In genomic region chr9:118791231-118791630, GRCm38 (mm10) we compare ENCODE assay signal across 26 mouse cellular contexts.
DNase-seq lines count a peak whose midpoint lies in the region; ATAC-seq and TF ChIP-seq lines count a peak whose summit lies in the region.
"Had no signal": no experiment of that assay in that cellular context is flagged by ENCODE, and none has a peak within 500 bp of the region (broad histone marks: within the 10 kb centered on the region; RNA-seq: fewer than 3 reads in every experiment).

No protein-coding gene starts in this region.

- peak; percentile 74 for DNase-seq in midbrain, embryonic 14.5 days
- DNase-seq in midbrain, embryonic 10.5 days (ENCODE audit: low spot score) = no peak
- peak; percentile 73 for DNase-seq in midbrain, postnatal 0 days (ENCODE audit: low spot score)
- DNase-seq in urinary bladder, postnatal 4 days (ENCODE audit: low spot score in 2 of 2) = no peak
- DNase-seq in kidney, postnatal 25 days = no peak
- no peak for DNase-seq in urinary bladder, postnatal 36 days (ENCODE audit: low spot score in 2 of 2)
- DNase-seq: adrenal gland, adult 2 months; cerebellum, adult 9-11 months; gastrocnemius, postnatal 25 days; heart, adult 2 months; heart, postnatal 4 days; layer of hippocampus, postnatal 36 days; lung, postnatal 4 days; right cerebral cortex, postnatal 25 days; thymus, adult 18-20 months; thymus, postnatal 4 days had no signal

- H3K4me1 ChIP-seq in midbrain, embryonic 14.5 days (ENCODE audit: control insufficient read depth, insufficient read depth, low read length) = no peaks in the 10 kb centered on the region
- peaks cover 18% of the 10 kb centered on the region for H3K4me1 ChIP-seq in midbrain, embryonic 10.5 days
- peaks cover 17% of the 10 kb centered on the region for H3K4me1 ChIP-seq in hindbrain, embryonic 13.5 days (replicated peaks)
- peaks cover 7% of the 10 kb centered on the region; the same call in 1 of the 2 replicates for H3K4me1 ChIP-seq in midbrain, postnatal 0 days (ENCODE audit: insufficient read depth, low read length)

- H3K4me2 ChIP-seq in midbrain, embryonic 14.5 days (ENCODE audit: low read length) = no peak overlapping the region
- H3K4me2 ChIP-seq in hindbrain, embryonic 13.5 days = no peak overlapping the region
- no peak overlapping the region for H3K4me2 ChIP-seq in midbrain, postnatal 0 days (ENCODE audit: low read depth, low read length, poor library complexity, severe bottlenecking)
- H3K4me2 ChIP-seq: embryonic facial prominence, embryonic 13.5 days; kidney, embryonic 15.5 days; limb, embryonic 13.5 days; lung, embryonic 15.5 days; midbrain, embryonic 12.5 days; stomach, embryonic 15.5 days had no signal

- no peak overlapping the region for H3K4me3 ChIP-seq in midbrain, embryonic 14.5 days (replicated peaks; ENCODE audit: low read depth, low read length)
- H3K4me3 ChIP-seq in midbrain, embryonic 10.5 days = no peak overlapping the region
- H3K4me3 ChIP-seq in hindbrain, embryonic 13.5 days = no peak overlapping the region
- H3K4me3 ChIP-seq in midbrain, postnatal 0 days (ENCODE audit: low read depth, low read length) = no peak overlapping the region
- H3K4me3 ChIP-seq: embryonic facial prominence, embryonic 13.5 days; heart, adult 2 months; kidney, embryonic 15.5 days; layer of hippocampus, adult 2 months; limb, embryonic 13.5 days; lung, embryonic 15.5 days; midbrain, embryonic 12.5 days; stomach, embryonic 15.5 days had no signal

- H3K9ac ChIP-seq in midbrain, embryonic 14.5 days (replicated peaks; ENCODE audit: low read length) = no peak overlapping the region
- H3K9ac ChIP-seq in hindbrain, embryonic 13.5 days = no peak overlapping the region
- H3K9ac ChIP-seq in midbrain, postnatal 0 days (replicated peaks; ENCODE audit: low read length, poor library complexity, severe bottlenecking) = no peak overlapping the region
- H3K9ac ChIP-seq: embryonic facial prominence, embryonic 13.5 days; kidney, embryonic 15.5 days; limb, embryonic 13.5 days; liver, embryonic 14.5 days; lung, embryonic 15.5 days; midbrain, embryonic 12.5 days; stomach, embryonic 15.5 days had no signal

- no peak for TF ChIP-seq CTCF in midbrain, postnatal 0 days (IDR thresholded peaks at IDR 0.05)

- H3K27me3 ChIP-seq in midbrain, embryonic 14.5 days (ENCODE audit: control insufficient read depth, insufficient read depth, low read length) = no peaks in the 10 kb centered on the region
- H3K27me3 ChIP-seq in midbrain, embryonic 10.5 days (ENCODE audit: low read depth, poor library complexity, severe bottlenecking) = no peaks in the 10 kb centered on the region
- no peaks in the 10 kb centered on the region for H3K27me3 ChIP-seq in hindbrain, embryonic 13.5 days
- no peaks in the 10 kb centered on the region for H3K27me3 ChIP-seq in midbrain, postnatal 0 days (ENCODE audit: insufficient read depth, low read length)
- H3K27me3 ChIP-seq: embryonic facial prominence, embryonic 13.5 days; kidney, embryonic 15.5 days; limb, embryonic 13.5 days; lung, embryonic 15.5 days; midbrain, embryonic 12.5 days; stomach, embryonic 15.5 days had no signal

- no peaks in the 10 kb centered on the region for H3K36me3 ChIP-seq in midbrain, embryonic 14.5 days (ENCODE audit: control insufficient read depth, insufficient read depth, low read length)
- H3K36me3 ChIP-seq in midbrain, embryonic 10.5 days = no peaks in the 10 kb centered on the region
- H3K36me3 ChIP-seq in hindbrain, embryonic 13.5 days = no peaks in the 10 kb centered on the region
- H3K36me3 ChIP-seq in midbrain, postnatal 0 days (ENCODE audit: insufficient read depth, low read length) = no peaks in the 10 kb centered on the region
- H3K36me3 ChIP-seq: embryonic facial prominence, embryonic 13.5 days; limb, embryonic 13.5 days; lung, embryonic 15.5 days; midbrain, embryonic 12.5 days; stomach, embryonic 15.5 days had no signal

- H3K27ac ChIP-seq in midbrain, embryonic 14.5 days (replicated peaks; ENCODE audit: low read depth, low read length) = no peak overlapping the region
- no peak overlapping the region for H3K27ac ChIP-seq in midbrain, embryonic 10.5 days (replicated peaks)
- H3K27ac ChIP-seq in hindbrain, embryonic 13.5 days = peak overlapping the region; percentile 55
- H3K27ac ChIP-seq in midbrain, postnatal 0 days (ENCODE audit: low read depth, low read length) = 0 out of 2 replicates have a peak overlapping the region, but pooled peaks have one; percentile 32
- H3K27ac ChIP-seq: embryonic facial prominence, embryonic 13.5 days; heart, adult 2 months; kidney, embryonic 15.5 days; layer of hippocampus, adult 2 months; limb, embryonic 13.5 days; liver, embryonic 14.5 days; lung, embryonic 15.5 days; midbrain, embryonic 12.5 days; stomach, embryonic 15.5 days had no signal

- H3K9me3 ChIP-seq in midbrain, embryonic 14.5 days (ENCODE audit: control insufficient read depth, low read length) = no peaks in the 10 kb centered on the region
- H3K9me3 ChIP-seq in midbrain, embryonic 10.5 days (replicated peaks) = no peaks in the 10 kb centered on the region
- H3K9me3 ChIP-seq in hindbrain, embryonic 13.5 days = no peaks in the 10 kb centered on the region
- no peaks in the 10 kb centered on the region for H3K9me3 ChIP-seq in midbrain, postnatal 0 days (ENCODE audit: low read length)
- H3K9me3 ChIP-seq: embryonic facial prominence, embryonic 13.5 days; kidney, embryonic 15.5 days; limb, embryonic 13.5 days; lung, embryonic 15.5 days; midbrain, embryonic 12.5 days; stomach, embryonic 15.5 days had no signal

- WGBS in midbrain, embryonic 14.5 days = 46% methylated on average over 3 of the region's 3 CpGs
- 75% methylated on average over 3 of the region's 3 CpGs for WGBS in midbrain, embryonic 10.5 days
- WGBS in hindbrain, embryonic 13.5 days = 40% methylated on average over 3 of the region's 3 CpGs
- 38% methylated on average over 3 of the region's 3 CpGs for WGBS in midbrain, postnatal 0 days

- ATAC-seq in midbrain, embryonic 14.5 days (ENCODE audit: low FRiP score, low TSS enrichment) = no peak
- peak; percentile 69 for ATAC-seq in hindbrain, embryonic 13.5 days (ENCODE audit: low FRiP score)
- no peak; the same call in 1 of the 2 replicates for ATAC-seq in midbrain, postnatal 0 days (ENCODE audit: low FRiP score)
- ATAC-seq: intestine, embryonic 16.5 days had no signal

Comparison
In these comparisons a context has a peak if more than half of its experiments do, and no peak if none do; other contexts are left out.
1. DNase-seq: peak in midbrain, embryonic 14.5 days (single experiment) and midbrain, postnatal 0 days (single experiment); none in midbrain, embryonic 10.5 days (single experiment), urinary bladder, postnatal 4 days (0 of 2), kidney, postnatal 25 days (0 of 2) and urinary bladder, postnatal 36 days (0 of 2).
2. H3K27ac ChIP-seq: peak in hindbrain, embryonic 13.5 days (single experiment) and midbrain, postnatal 0 days (single experiment); none in midbrain, embryonic 14.5 days (single experiment) and midbrain, embryonic 10.5 days (single experiment).